Mouse (Mus musculus) adrenal gland, adult 2 months (tissue): ENCODE measurements at regions not wholly inside any gene's neighbourhood (a gene's known extent, or its start where the extent isn't known, plus 50 kb on each side); places are given as distances from the start of the nearest gene placed in this dataset.
"Not testable (repeated sequence)": the region's sequence is repeated elsewhere in the genome, so short reads cannot be mapped to it uniquely, and the experiment has no call there.

Experiments used
- DNase-seq: peaks from one replicate; pipeline ENCODE4 v3.0.0; 2021

DNA sequence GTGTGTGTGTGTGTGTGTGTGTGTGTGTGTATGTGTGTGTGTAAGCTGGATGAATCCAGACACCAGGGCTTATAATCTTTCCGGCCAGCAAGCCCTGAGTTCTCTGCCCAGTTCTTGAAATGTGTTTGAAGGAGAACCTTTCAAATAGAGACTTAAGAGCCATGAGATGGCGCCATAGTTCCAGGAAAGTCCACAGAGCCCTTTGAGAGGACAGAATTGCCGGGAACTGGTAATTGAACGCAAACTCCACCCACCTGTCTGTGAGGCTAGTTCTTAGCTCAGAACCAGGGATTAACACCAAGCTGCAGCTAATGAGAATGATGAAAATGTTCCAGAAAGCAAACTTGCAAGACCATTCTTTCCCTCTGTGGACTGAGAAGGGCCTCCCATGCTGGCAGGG, 72.2 kb downstream of the Trim42 start:
- no peak for DNase-seq

DNA sequence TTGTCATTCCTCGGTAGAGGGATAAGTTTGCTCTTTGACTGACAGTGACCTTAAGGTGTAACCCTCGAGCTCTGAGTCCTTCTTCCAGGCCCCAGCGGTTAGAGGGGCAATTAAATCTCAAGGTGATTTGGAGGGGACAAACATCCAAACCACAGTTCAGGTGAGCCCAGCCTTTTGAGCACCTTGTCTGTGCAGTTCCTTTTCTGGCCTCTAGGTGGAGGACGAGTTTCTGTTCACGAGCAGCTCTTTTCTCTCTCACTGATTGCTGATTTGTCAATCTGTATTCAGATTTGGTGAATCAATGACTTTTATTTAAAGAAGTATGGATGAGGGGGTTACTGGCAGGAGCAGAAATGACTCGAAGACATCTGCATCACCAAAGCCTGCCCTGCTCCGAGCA, 74.0 kb downstream of the Trim42 start:
- no peak for DNase-seq

DNA sequence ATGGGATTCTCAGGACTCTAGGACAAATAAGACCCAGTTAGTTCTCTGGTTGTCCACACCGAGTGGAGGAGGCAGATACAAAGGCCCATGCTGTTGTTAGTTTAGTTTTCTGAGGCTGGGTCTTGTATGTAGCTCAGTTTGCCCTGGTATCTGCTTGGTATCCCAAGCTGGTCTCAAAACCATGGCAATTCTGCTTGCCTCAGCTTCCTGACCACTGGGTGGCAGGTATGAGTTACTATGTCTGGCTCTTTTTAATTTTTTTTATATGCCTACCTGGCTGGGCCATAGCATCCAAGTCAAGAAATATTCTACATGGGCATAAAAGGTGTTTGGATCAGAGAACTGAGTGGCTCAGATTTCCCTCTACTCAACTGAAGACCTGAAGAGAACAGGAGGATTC, 77.9 kb downstream of the Trim42 start:
- no peak for DNase-seq

DNA sequence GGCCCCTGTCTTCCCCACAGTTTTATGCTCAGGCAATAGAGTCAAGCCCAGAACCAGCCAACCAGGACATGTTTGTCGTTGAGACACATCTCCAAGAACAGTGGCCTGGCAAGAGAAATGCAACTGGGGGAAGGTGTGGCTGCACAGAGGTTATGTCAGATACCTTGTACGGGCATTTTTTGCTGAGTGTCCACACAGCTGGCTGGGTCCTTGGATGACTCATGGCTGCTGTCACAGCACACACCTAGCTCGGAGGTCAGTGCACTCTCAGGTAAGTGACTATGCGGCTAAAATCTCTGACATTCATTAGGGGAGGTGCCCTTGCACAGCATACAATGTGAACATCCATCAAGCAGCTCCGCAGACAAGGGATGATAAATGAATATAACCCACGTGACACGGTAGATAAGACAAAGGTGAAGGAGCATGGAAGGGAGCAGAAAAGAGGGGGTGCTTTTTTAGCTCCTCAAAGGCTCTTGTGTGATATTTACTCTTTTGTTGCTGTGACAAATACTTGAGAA, 85.4 kb downstream of the Trim42 start:
- DNase-seq, result no peak

DNA sequence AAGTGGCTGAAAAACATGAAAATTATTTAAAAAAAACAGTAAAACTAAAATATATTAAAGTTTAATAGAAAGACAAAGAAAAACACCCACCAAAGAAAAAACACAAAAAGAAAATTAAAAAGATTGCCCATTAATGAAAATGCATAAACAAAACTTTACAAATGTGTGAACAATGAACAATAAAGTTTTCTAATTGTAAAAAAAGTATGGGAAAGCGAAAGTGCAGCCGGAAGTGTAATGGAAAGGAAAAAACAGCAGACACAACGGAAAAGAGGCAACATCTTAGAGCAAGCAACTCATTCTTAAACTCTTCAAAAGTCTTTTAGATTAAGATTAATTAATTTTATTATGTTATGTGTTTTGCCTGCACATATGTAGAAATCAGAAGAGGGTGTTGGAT, 87.7 kb downstream of the Trim42 start:
- no peak for DNase-seq

DNA sequence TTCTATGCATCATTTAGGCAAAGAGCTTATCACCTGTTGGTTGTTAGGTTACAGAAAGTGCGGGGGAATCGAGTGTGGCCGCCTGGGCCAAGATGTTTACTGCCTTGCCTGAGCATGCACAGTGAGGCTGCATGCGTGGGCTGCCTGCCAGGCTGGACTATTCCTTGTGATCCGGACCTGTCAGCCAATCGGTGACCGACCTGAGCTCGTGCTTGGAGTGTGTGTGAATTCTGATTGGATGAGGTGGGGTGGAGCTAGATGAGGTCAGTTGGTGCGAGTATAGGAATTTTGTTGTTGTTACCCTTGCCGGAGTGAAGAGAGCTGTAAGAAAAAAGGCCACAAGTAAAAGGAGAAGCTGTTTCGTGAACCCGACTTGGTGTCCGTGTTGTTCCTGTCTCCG, 94.3 kb downstream of the Trim42 start:
- not testable (repeated sequence) for DNase-seq

DNA sequence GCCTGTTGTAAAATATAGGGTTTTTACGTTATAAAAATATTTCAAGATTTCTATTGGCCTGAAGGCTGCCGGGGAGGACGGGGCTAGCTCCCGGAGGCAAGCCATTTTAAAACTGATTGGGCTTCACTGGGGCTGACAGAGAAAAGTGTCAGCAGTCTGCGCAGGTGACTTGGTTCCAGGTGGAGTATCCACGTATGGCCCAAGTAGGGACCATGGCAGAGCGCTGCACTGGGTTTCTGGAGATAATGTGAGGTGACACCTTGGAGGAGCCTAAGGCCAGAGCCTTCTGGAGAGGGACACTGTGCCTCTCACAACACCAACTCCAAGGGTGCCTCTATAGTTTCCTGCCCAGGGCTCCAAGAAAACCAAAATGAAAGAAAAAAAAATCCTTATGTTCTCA, 95.9 kb downstream of the Trim42 start:
- no peak for DNase-seq

DNA sequence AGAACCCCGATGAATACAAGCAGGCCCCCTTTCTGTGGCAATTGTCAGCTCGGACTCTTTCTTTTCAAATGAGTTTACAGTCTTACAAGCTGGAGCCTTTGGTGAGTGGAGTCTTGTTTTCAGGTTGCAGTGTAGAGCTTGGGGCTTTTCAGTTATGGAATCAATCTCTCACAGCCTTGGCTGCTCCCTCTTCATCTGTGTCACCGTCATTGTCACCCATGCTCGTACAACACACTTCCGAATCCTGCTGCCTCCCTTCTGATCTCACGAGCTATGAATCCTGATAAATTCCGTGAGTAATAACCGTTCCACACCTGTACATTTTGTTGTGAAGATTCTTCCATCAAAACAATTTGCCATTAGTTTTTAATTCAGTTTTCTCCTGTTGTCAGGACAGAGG, 97.7 kb downstream of the Trim42 start:
- DNase-seq, result no peak

DNA sequence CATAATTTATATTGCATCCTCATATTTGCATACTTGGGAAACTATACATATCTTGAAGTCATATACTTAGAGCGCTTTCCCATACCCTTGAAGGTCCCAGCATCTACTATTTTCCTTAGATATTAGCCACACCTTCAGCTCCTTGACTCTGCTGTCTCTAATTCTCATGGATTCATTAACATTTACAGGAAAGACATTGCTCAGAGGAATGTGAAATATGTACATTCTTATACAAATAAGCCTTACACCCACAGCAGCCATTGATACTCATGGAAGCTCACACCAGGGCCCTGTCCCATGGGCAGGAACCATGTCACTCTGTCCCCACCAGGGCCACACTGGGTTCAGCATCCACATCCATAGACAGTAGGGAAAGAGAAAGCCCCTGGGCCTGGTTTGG, 122.1 kb downstream of the Trim42 start:
- no peak for DNase-seq

DNA sequence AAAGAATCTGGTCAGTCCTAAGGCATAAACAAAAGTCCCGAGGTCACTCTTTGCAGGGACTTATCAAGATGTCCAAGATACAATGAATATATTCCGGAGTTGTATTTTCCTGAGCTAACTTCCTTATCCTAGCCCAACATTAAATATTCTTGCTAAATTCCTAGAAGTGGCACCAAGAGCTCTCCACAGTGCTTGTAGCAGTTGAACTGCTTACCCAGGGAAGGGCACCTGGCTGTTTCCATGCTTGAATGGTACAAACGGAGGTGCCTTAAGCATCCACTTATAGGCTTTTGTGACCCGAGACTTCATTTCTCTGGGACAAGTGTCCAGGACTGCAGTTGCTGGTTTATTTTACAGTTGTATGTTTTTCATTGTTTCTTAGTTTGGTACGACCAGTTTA, 115.1 kb upstream of the Slc25a36 start:
- no peak for DNase-seq

DNA sequence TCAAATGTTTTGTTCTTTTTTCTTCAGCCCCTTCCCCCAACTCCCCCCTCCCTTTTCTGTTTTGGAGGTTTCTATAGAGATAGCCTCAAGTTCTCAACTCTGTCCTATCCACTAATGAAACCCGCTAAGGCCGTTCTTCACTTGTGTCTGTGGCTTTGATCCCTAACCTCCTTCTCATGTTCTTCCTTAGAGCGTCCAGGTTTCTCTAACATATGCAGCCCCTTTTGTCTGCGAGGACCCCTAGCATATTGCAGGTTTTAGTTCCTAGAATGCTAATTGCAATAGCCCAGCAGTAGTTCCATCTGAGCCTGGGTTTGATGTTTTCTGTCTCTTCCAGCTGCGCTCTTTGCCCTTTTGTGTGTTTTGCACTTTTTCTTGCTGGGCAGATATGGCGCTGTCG, 113.6 kb upstream of the Slc25a36 start:
- no peak for DNase-seq

DNA sequence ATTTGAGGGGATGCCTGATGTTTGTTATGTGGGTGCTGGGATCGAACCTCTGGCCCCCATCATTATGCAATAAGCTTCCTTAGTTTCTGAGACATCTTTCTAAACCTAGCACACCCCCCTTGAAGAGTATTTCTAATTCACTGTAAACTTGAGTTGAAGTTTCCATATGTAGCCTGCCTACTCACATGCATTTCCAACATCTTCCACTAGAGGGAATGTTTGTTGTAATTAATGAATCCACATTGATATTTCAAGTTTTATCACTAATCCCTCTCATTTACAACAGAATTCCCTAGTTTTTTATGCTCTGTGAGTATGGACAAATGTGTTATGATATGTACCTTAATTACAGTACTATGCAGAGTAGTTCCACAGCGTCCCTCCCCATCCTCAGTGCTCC, 103.8 kb upstream of the Slc25a36 start:
- no peak for DNase-seq

DNA sequence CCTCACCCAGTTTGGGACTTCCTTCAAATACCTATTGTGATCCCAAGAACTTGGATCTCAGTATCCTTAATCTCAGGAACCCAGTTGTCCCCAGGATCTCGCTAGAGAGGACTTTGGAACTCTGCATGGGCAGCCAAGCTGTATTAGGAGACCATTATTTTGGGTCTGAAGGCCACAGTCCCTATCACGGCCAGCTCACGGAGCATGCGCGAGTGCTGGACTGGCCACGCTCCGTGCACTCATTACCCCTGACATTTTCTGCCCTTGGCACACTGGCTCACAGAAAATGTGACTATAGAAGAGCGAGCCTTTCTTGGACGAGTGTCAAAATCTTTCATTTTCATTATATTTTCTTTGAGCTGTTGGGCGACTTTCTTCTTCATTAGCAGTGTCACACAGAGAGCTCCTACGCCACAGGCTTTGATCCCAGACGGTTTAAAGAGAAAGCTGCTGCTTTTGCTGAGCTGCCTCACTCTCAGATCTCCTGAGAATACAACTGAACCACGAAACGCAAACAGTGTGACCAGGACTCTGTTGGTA, 79.4 kb upstream of the Slc25a36 start:
- peak; percentile 78 for DNase-seq

DNA sequence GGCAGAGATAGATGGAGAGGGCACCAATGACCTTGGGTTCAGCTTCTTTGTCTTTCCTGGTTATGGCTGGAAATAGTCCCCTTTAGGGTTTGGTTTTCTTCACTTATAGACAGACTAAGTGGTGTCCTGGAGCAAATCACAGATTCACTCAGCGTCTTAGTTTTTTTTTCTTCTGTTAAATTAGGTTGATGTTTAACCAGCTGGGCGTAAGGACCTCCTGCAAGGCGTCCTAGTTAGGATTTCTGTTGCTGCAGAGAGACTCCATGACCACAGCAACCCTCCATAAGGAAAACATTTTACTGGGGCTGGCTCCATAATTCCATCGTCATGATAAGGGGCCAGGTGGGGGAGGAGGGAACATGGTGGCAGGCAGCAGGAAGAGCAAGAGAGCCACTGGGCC, 78.7 kb upstream of the Slc25a36 start:
- DNase-seq, result no peak

DNA sequence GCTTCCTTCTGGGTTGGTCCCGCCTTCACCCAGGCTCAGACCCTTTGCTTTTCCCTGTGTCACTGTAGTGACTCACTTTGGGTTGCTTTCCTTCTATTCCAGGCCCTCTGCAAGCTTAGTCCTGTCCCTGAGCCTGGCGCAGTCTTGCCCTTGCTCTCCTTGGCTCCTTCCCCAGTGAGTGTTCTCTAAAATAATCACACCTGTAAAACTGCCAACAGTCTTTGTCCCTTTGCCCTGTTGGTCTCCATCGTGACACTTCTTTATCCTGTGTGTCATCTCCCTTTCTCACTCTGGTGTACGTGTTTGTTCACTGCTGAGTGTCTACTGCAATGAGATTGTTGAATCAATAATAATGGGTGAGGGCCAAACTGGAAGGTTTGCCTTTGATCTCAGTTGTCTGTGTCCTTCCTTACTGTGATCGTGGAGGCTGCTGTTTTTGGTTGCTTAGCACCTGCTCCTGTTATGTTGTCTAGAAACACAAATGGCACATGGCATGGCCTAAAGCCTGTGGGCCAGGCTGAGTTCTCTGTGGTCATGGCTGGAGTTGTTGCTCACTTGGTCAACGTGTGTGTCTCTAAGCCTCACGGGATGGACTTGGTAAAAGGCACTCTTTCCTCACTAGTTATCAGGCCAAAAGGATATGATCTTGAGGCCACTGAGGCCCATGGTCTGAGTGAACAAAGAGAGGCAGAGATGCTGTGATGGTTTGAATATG, 77.8 kb upstream of the Slc25a36 start:
- peak; percentile 69 for DNase-seq

DNA sequence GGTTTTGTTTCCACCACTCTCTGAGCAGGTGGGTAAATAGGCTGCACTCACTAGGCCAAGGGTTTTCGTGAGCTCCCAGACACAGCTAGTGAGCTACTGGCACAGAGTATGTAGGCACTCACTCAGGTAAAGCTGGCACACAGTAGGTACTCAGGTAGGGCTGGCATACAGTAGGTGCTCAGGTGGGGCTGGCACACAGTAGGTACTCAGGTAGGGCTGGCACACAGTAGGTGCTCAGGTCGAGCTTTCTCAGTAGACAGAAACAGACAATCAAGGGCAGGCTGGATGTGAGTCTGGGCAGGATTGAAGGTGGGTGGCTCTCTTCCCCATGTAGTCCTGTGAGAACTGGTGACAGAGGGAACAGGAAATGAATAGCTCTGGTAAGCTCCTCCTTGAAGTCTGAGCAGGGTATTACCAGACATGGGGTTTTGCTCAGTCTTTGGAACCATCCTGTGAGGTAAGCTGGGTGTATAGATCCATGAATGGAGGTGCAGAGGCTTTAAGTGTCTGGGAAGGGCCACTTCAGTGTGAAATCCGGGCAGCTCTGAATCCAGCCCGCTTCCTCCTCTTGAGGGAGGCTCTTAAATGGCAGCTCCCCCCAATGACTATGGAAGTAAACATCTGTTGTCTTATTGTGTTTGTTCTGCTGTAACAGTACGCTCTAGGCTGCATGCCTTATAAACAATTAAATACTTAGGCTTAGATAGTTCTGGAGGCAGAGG, 62.4 kb upstream of the Slc25a36 start:
- DNase-seq, result no peak

DNA sequence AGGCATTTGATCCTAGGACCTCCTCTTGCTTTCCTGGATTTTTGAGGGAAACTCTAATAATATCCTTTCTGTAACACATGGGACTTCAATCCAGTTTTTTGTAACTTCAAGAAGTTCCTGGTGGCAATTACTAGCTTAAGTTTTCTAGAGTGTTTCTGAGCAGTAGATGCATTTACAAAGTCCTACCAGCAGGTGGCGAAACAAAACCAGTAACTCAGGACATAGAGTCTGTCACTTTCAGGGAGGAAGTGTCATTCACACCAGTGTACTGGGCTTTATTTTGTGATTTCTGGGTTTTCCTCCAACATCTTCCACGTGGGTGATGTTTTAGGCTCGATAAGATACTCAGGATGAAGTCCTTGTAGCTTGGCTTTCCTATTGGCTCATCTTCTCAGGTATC, 61.1 kb upstream of the Slc25a36 start:
- no peak for DNase-seq

DNA sequence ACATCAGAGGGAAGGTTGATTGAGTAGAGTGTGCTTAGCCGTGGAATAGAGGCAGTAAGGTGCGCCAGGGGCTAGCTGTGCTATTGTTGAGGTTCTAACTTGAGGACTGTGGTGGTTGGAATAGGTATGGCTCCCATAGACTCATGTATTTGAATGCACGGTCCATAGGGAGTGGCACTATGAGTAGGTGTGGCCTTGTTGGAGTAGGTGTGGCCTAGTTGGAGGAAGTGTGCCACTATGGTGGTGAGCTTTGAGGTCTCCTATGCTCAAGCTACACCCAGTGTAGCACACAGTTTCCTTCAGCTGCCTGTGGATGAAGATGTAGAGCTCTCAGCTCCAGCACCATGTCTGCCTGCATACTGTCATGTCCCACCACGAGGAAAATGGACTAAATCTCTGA, 60.5 kb upstream of the Slc25a36 start:
- DNase-seq, result no peak

DNA sequence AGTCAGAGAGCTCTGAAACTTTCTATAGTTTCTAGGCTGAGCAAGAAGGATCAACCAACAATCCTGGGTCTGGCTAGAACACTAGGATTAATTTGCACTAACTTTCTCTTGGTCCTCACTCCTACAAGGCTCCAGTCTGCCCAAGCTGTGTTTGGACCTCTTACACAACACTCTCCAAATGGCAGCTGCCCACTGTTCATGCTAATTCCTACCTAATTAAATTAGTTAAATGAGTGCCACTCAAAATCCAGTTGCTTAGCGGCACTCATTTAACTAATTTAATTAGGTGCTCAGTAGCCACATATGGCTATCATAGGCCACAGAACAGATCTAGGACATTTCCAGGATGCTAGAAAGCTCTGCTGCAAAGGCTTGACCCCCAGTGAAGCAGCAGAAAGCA, 59.9 kb upstream of the Slc25a36 start:
- no peak for DNase-seq

DNA sequence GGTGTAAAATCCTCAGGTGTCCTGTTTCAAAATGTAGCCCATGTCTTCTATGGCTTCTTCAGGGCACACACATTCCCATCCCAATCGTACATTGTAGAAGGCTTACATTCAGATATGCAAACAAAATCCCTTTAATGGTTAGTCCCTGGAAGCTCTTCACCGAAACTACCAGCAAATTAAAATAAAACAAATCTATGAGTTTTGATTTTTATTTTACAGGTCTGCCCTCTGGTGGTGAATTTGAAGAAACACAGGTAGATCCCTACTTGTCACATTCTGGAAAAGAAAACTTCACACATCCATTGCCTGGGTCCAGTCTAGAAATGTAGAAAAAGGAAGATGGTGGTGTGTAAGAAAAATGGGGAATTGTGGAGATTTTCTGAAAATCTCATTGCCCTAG, 51.5 kb upstream of the Slc25a36 start:
- DNase-seq, result no peak
